Mouse (Mus musculus) CH12.LX (cell line): ENCODE data around the gene Atxn7l1. TPM values are rescaled to one million over a fixed set of nuclear protein-coding genes. Genes with fewer than 3 reads are reported as not detected.

Experiments used
- DNase-seq: peaks from one replicate; pipeline ENCODE4 v3.0.0-alpha.2; 2013; ENCODE audit errors: extremely low read depth
- H3K27ac ChIP-seq: 2 replicates; pipeline ENCODE4 v1.5.1; 2012; ENCODE audit warnings: low read depth, mild to moderate bottlenecking, control low read depth, moderate library complexity; ENCODE audit not compliant: insufficient read depth
- H3K27me3 ChIP-seq: replicated peaks from 2 replicates; pipeline ENCODE3; 2012; ENCODE audit warnings: inconsistent platforms
- H3K36me3 ChIP-seq, 2 experiments: replicated peaks in 1 of 2; 2 replicates each; pipeline versions ENCODE3 to v1.6.1; 2012; ENCODE audit warnings: inconsistent platforms in 1 of 2, low read length in 1 of 2, mild to moderate bottlenecking in 1 of 2, mixed read lengths in 1 of 2, moderate library complexity in 1 of 2; ENCODE audit not compliant: control insufficient read depth in 1 of 2, insufficient read depth in 1 of 2
- H3K4me1 ChIP-seq, 2 experiments: 2 replicates each; pipeline ENCODE4 v1.6.1; 2012; ENCODE audit warnings: inconsistent platforms in 1 of 2, moderate library complexity in 1 of 2; ENCODE audit not compliant: insufficient read depth in 2 of 2, control insufficient read depth in 1 of 2
- H3K4me2 ChIP-seq: 2 replicates; pipeline ENCODE4 v1.6.1; 2012; ENCODE audit warnings: low read depth, mild to moderate bottlenecking, control low read depth; ENCODE audit not compliant: poor library complexity, insufficient read depth, severe bottlenecking
- H3K4me3 ChIP-seq, 3 experiments: fragments of 150-350 bp in 1 of 3; sonication (generic) in 1 of 3; replicated peaks in 1 of 3; 2 replicates each; pipeline versions ENCODE3 to v1.5.1; 2011 to 2012; ENCODE audit warnings: low read depth in 2 of 3, low read length in 2 of 3, mild to moderate bottlenecking in 2 of 3, moderate library complexity in 2 of 3, control low read depth in 1 of 3, improper control_type of control experiment in 1 of 3, inconsistent platforms in 1 of 3, mixed read lengths in 1 of 3; ENCODE audit not compliant: poor library complexity in 1 of 3
- H3K79me2 ChIP-seq: replicated peaks from 2 replicates; pipeline ENCODE4 v1.6.1; 2012; ENCODE audit warnings: mild to moderate bottlenecking, moderate library complexity; ENCODE audit not compliant: control insufficient read depth, poor library complexity, insufficient read depth, severe bottlenecking; ENCODE audit errors: extremely low read depth
- H3K9ac ChIP-seq: 2 replicates; pipeline ENCODE4 v1.6.1; 2012; ENCODE audit warnings: low read depth, mild to moderate bottlenecking, control low read depth, moderate library complexity; ENCODE audit not compliant: insufficient read depth
- H3K9me3 ChIP-seq: replicated peaks from 2 replicates; pipeline ENCODE3; 2012; ENCODE audit warnings: low read length, inconsistent platforms, mixed read lengths
- BHLHE40 ChIP-seq: IDR thresholded peaks from 2 replicates; pipeline ENCODE4 v1.6.1; 2011; ENCODE audit warnings: mild to moderate bottlenecking, low read depth, low read length, improper control_type of control experiment
- CHD2 ChIP-seq: IDR thresholded peaks from 2 replicates; pipeline ENCODE4 v1.6.1; 2011; ENCODE audit warnings: low read length, improper control_type of control experiment
- ELF1 ChIP-seq: IDR thresholded peaks from 2 replicates; pipeline ENCODE4 v1.6.1; 2014; ENCODE audit warnings: low read depth, mild to moderate bottlenecking, inconsistent platforms, low read length, improper control_type of control experiment
- IRF4 ChIP-seq: IDR thresholded peaks from 2 replicates; pipeline ENCODE4 v1.6.1; 2014; ENCODE audit warnings: low read depth, mild to moderate bottlenecking, inconsistent platforms, low read length, improper control_type of control experiment
- JUN ChIP-seq: IDR thresholded peaks from 2 replicates; pipeline ENCODE4 v1.6.1; 2011; ENCODE audit warnings: low read depth, mild to moderate bottlenecking, low read length, improper control_type of control experiment, moderate library complexity; ENCODE audit not compliant: insufficient read depth
- KAT2A ChIP-seq: IDR thresholded peaks from 2 replicates; pipeline ENCODE4 v1.6.1; 2012; ENCODE audit warnings: low read length, improper control_type of control experiment, inconsistent platforms; ENCODE audit not compliant: insufficient replicate concordance
- MAFK ChIP-seq: IDR thresholded peaks from 2 replicates; pipeline ENCODE4 v1.6.1; 2011; ENCODE audit warnings: low read length, improper control_type of control experiment; ENCODE audit not compliant: insufficient replicate concordance
- NELFE ChIP-seq: IDR thresholded peaks from 2 replicates; pipeline ENCODE4 v1.6.1; 2011; ENCODE audit warnings: low read depth, low read length, improper control_type of control experiment
- PAX5 ChIP-seq: IDR thresholded peaks from 2 replicates; pipeline ENCODE4 v1.6.1; 2012; ENCODE audit warnings: low read length, inconsistent platforms, mixed read lengths
- POLR2A ChIP-seq: IDR thresholded peaks from 2 replicates; pipeline ENCODE4 v1.6.1; 2011; ENCODE audit warnings: low read depth, mild to moderate bottlenecking, improper control_type of control experiment, low read length
- RCOR1 ChIP-seq: conservative IDR thresholded peaks from 2 replicates; pipeline ENCODE4 v1.6.1; 2012; ENCODE audit warnings: low read depth, mild to moderate bottlenecking, inconsistent platforms, low read length, improper control_type of control experiment
- SIN3A ChIP-seq: IDR thresholded peaks from 2 replicates; pipeline ENCODE4 v1.6.1; 2012; ENCODE audit warnings: low read length, improper control_type of control experiment, inconsistent platforms
- SMC3 ChIP-seq: IDR thresholded peaks from 2 replicates; pipeline ENCODE4 v1.6.1; 2011; ENCODE audit warnings: low read depth, low read length, improper control_type of control experiment
- TBP ChIP-seq: conservative IDR thresholded peaks from 2 replicates; pipeline ENCODE4 v1.6.1; 2011; ENCODE audit warnings: low read depth, low read length, improper control_type of control experiment
- UBTF ChIP-seq: IDR thresholded peaks from 2 replicates; pipeline ENCODE4 v1.6.1; 2012; ENCODE audit warnings: low read depth, mild to moderate bottlenecking, inconsistent platforms, low read length, improper control_type of control experiment, moderate library complexity
- USF1 ChIP-seq: IDR thresholded peaks from 2 replicates; pipeline ENCODE4 v1.6.1; 2014; ENCODE audit warnings: low read depth, mild to moderate bottlenecking, inconsistent platforms, low read length, improper control_type of control experiment
- ZKSCAN1 ChIP-seq: IDR thresholded peaks from 2 replicates; pipeline ENCODE4 v1.6.1; 2012; ENCODE audit warnings: low read depth, inconsistent platforms, low read length, improper control_type of control experiment, borderline replicate concordance
- ZNF384 ChIP-seq: IDR thresholded peaks from 2 replicates; pipeline ENCODE4 v1.6.1; 2012; ENCODE audit warnings: low read depth, low read length, improper control_type of control experiment, inconsistent platforms
- dilution Hi-C: fragments of 300-500 bp; cut with MboI; formaldehyde crosslinking; loops from 2 replicates; pipeline ENCODE4 v1.14.3; 2020; ENCODE audit warnings: low sequenced_read_pairs; ENCODE audit not compliant: extremely low pct_unique_long_range_greater_than_20kb, extremely low pct_ligation_motif_present
- in situ Hi-C: fragments of 300-500 bp; cut with MboI; formaldehyde crosslinking; loops from 3 replicates; pipeline ENCODE4 v1.14.3; 2019; ENCODE audit warnings: low sequenced_read_pairs, low pct_ligation_motif_present, low pct_unique_long_range_greater_than_20kb, mixed read lengths
- polyA plus RNA-seq: library from polyadenylated mRNA; unstranded; fragments of >175 nt; gene quantifications from 2 replicates; pipeline ENCODE4 v1.2.1, GENCODE M21; 2012; ENCODE audit warnings: low read depth; ENCODE audit not compliant: insufficient read length
- total RNA-seq, 2 experiments: library from RNA; depleted of rRNA; stranded (reverse); fragments of 300-350 nt in 1 of 2; fragments of >200 nt in 1 of 2; gene quantifications; 2 replicates each; pipeline ENCODE4 v1.2.3; 2012 to 2014

The Atxn7l1 gene
- total and polyA plus RNA-seq, 3 experiments: 8.6 to 55.7 (median 9.0) TPM

DNA sequence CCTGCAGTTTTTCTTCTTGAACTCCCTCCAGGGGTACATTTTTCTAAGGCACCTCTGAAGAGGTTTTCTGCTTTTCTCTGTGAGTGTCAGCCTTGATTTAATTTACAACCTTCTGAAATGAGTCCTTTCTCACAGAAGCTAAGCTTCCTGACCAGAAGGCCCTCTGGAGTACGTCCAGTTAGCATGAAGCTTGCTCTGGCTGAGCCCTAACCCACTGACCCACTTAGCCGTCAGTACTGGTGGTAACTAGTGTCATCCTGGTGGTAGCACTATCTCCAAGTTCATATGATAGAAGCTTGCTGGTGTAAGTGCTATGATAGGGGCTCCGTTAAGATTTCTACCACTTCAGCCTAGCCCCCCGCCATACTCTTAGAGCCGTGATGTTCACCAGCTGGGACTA lies 89.6 kb downstream of the Atxn7l1 start:
- Histone ChIP-seq H3K27me3 (no peaks in the 10 kb centered on the region), H3K4me2 (no peak overlapping the region), H3K36me3 (peaks cover 15 to 44% of the 10 kb centered on the region in 2 experiments), H3K4me1 (peaks cover 2 to 22% of the 10 kb centered on the region in 2 experiments; a peak in 2 of 4 replicates), H3K9me3 (peaks cover 3% of the 10 kb centered on the region), H3K27ac (no peak overlapping the region), H3K4me3 (no peak overlapping the region), H3K79me2 (peaks cover 7% of the 10 kb centered on the region; the same call in 1 of the 2 replicates), H3K9ac (no peak overlapping the region)
- in situ Hi-C loops: no loop called here
- TF ChIP-seq CHD2 (no peak), BHLHE40 (no peak), SIN3A (no peak), JUN (no peak), ELF1 (no peak), UBTF (no peak), RCOR1 (no peak), MAFK (no peak), TBP (no peak), KAT2A (no peak), ZKSCAN1 (no peak), USF1 (no peak)
- DNase-seq: no peak
- dilution Hi-C loops: no loop called here

DNA sequence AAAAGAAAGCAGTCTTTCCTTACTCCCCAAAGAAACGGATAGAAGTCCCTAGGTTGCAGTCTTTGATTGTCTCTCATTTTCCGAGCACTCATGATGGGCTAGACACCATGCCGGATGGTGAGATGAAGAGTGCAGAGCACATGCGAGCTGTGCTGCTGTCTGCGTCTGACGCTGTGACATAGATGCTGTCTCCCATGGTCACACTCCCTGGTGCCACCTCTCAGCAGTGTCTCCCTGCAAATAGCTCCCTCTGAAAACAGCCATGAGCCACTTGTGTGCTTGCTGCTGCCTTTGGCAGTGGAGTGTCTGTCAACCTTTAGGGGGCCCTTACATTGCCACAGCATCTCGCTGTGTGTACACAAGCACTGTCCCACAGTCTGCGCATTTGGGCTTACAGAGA lies 95.2 kb downstream of the Atxn7l1 start:
- Histone ChIP-seq H3K4me1 (peaks cover 0 to 29% of the 10 kb centered on the region in 2 experiments; a peak in 2 of 4 replicates), H3K9ac (no peak overlapping the region), H3K27ac (no peak overlapping the region), H3K79me2 (peaks cover 3% of the 10 kb centered on the region; the same call in 1 of the 2 replicates), H3K36me3 (peaks cover 7 to 66% of the 10 kb centered on the region in 2 experiments), H3K27me3 (no peaks in the 10 kb centered on the region), H3K9me3 (peaks cover 3% of the 10 kb centered on the region), H3K4me3 (no peak overlapping the region), H3K4me2 (no peak overlapping the region)
- no peak for DNase-seq
- in situ Hi-C loops (no loop called here), dilution Hi-C loops (no loop called here)
- no peak for TF ChIP-seq NELFE
- TF ChIP-seq UBTF: no peak
- no peak for TF ChIP-seq RCOR1
- TF ChIP-seq SMC3: no peak
- no peak for TF ChIP-seq PAX5
- TF ChIP-seq IRF4: no peak
- no peak for TF ChIP-seq BHLHE40
- no peak for TF ChIP-seq POLR2A
- no peak for TF ChIP-seq ZNF384
